Comparison of ENCODE assay signal across 8 mouse cellular contexts in the genomic region with DNA sequence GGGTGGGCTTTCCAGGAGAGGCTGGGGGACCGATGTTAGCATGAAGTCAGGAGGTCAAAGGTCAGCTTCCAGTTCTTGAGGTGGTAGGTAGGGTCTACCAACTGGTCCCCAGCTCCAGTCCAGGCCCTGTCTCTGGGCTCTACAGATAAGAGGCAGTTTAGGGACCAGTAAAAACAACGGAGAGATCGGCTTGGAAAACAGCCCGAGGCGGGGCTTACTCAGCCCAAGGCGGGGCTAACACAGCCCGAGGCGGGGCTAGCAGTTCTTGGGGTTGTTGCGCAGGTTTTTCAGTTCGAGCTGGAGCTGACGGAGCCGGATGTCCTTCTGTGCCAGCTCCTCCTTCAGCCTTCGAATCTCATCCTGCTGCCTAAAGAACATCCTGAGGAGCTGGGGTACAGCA.
DNase-seq lines count a peak whose midpoint lies in the region; ATAC-seq and TF ChIP-seq lines count a peak whose summit lies in the region.

No protein-coding gene starts in this region.

- 0 out of 2 replicates have a peak overlapping the region, but pooled peaks have one; percentile 14 for H3K9ac ChIP-seq in forebrain, embryonic 16.5 days (replicated peaks; ENCODE audit: low read depth, low read length)

- H3K36me3 ChIP-seq in forebrain, embryonic 16.5 days (ENCODE audit: control insufficient read depth, insufficient read depth): peaks cover 13% of the 10 kb centered on the region; the same call in 1 of the 2 replicates
- peaks cover 39% of the 10 kb centered on the region for H3K36me3 ChIP-seq in hindbrain, embryonic 10.5 days

- no peak for TF ChIP-seq CTCF in cerebellum, adult 2 months (IDR thresholded peaks at IDR 0.05; ENCODE audit: borderline replicate concordance, insufficient read depth, low read depth, low read length)
- TF ChIP-seq CTCF in layer of hippocampus, adult 2 months (conservative IDR thresholded peaks at IDR 0.05): no peak

- WGBS in cerebellum, adult 2 months: 14% methylated on average over 13 of the region's 13 CpGs
- WGBS in forebrain, embryonic 16.5 days: 7% methylated on average over 13 of the region's 13 CpGs
- 2% methylated on average over 13 of the region's 13 CpGs for WGBS in hindbrain, embryonic 10.5 days

- H3K4me1 ChIP-seq in cerebellum, adult 2 months (ENCODE audit: control insufficient read depth, insufficient read depth, low read length): peaks cover 25% of the 10 kb centered on the region
- H3K4me1 ChIP-seq in forebrain, embryonic 16.5 days (replicated peaks; ENCODE audit: control insufficient read depth, insufficient read depth, low read length): peaks cover 11% of the 10 kb centered on the region
- peaks cover 36% of the 10 kb centered on the region for H3K4me1 ChIP-seq in hindbrain, embryonic 10.5 days (replicated peaks)

- H3K27me3 ChIP-seq in cerebellum, adult 2 months (ENCODE audit: control insufficient read depth, insufficient read depth, low read length): no peaks in the 10 kb centered on the region
- no peaks in the 10 kb centered on the region for H3K27me3 ChIP-seq in forebrain, embryonic 16.5 days (replicated peaks; ENCODE audit: control insufficient read depth, insufficient read depth, low read length)
- H3K27me3 ChIP-seq in hindbrain, embryonic 10.5 days (ENCODE audit: insufficient read depth, poor library complexity, severe bottlenecking): peaks cover 3% of the 10 kb centered on the region; the same call in 1 of the 2 replicates

- peak overlapping the region; percentile 3 for H3K4me3 ChIP-seq in cerebellum, adult 2 months (replicated peaks; ENCODE audit: insufficient read depth, low read depth, low read length)
- no peak overlapping the region for H3K4me3 ChIP-seq in forebrain, embryonic 16.5 days (replicated peaks; ENCODE audit: low read length)
- H3K4me3 ChIP-seq in hindbrain, embryonic 10.5 days: peak overlapping the region; percentile 38
- peak overlapping the region; percentile 37 for H3K4me3 ChIP-seq in layer of hippocampus, adult 2 months

- no peak overlapping the region for H3K4me2 ChIP-seq in forebrain, embryonic 16.5 days (ENCODE audit: low read length)

- peak overlapping the region; percentile 74 for H3K27ac ChIP-seq in cerebellum, adult 2 months (ENCODE audit: insufficient read depth, low read length)
- H3K27ac ChIP-seq in forebrain, embryonic 16.5 days (ENCODE audit: low read length): no peak overlapping the region
- H3K27ac ChIP-seq in hindbrain, embryonic 10.5 days: peak overlapping the region; percentile 75
- H3K27ac ChIP-seq in layer of hippocampus, adult 2 months: peak overlapping the region; percentile 89

- peak; percentile 92 for DNase-seq in ZHBTc4 (ENCODE audit: low read depth, low spot score)
- peak; percentile 74 to 78 for DNase-seq in cerebellum, adult 2 months
- peak; percentile 65 for DNase-seq in hindbrain, embryonic 10.5 days (ENCODE audit: low spot score)
- DNase-seq in layer of hippocampus, adult 2 months (ENCODE audit: low spot score in 2 of 2): peak; percentile 66 to 71
- peak; percentile 93 for DNase-seq in lung, postnatal 25 days (ENCODE audit: low spot score)
- DNase-seq in right cerebral cortex, postnatal 14 days: peak; percentile 61
- peak; percentile 78 for DNase-seq in urinary bladder, postnatal 25 days (ENCODE audit: low spot score)

- peak; percentile 42; the same call in 1 of the 2 replicates for TF ChIP-seq POLR2A in cerebellum, adult 2 months (IDR thresholded peaks at IDR 0.05; ENCODE audit: borderline replicate concordance, insufficient read depth, low read length)

- H3K9me3 ChIP-seq in forebrain, embryonic 16.5 days (ENCODE audit: control insufficient read depth, low read length): 0 out of 2 replicates have a peak, but pooled peaks cover 5% of the 10 kb centered on the region
- no peaks in the 10 kb centered on the region; the same call in 1 of the 2 replicates for H3K9me3 ChIP-seq in hindbrain, embryonic 10.5 days

- peak; percentile 41; the same call in 1 of the 2 replicates for ATAC-seq in forebrain, embryonic 16.5 days
